Mouse (Mus musculus) cortical plate, adult 2 months (tissue): ENCODE results near the gene Cnot3.

Experiments used
- CTCF ChIP-seq: fragments of 200-500 bp; IDR thresholded peaks from 2 replicates; pipeline ENCODE4 v1.5.1; 2011; ENCODE audit warnings: mild to moderate bottlenecking, control low read depth, low read length; ENCODE audit not compliant: insufficient read depth; ENCODE audit errors: extremely low read depth
- POLR2A ChIP-seq: fragments of 200-500 bp; IDR thresholded peaks from 2 replicates; pipeline ENCODE4 v1.6.1; 2011; ENCODE audit warnings: mild to moderate bottlenecking, low read length, control low read depth; ENCODE audit not compliant: insufficient read depth; ENCODE audit errors: extremely low read depth

DNA sequence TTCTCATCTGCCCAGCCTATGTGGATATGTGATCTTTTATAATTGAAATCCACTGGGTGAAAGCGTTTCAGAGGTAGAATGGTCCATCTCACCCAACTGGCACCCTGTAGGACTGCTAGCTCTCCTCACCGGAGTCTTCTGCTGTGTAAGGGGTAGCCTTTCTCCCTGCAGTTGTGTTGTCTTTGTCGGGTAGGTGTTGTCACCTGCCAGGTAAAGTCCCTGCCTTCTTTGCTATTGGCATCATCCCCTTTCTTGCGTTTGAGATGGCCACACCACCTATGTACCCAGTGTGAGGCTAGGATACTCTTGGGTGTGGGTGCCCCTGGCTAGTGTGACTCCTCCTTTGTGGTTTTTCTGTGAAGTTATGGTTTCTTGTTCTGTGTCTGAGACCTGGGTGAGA lies 1.6 kb downstream of the Cnot3 start:
- TF ChIP-seq CTCF = no peak
- TF ChIP-seq POLR2A = no peak
